Mouse (Mus musculus) limb, embryonic 14.5 days (tissue): ENCODE results near the gene Tmem8. TPM values are rescaled to one million over a fixed set of nuclear protein-coding genes. Genes with fewer than 3 reads are reported as not detected.

Experiments used
- ATAC-seq: fragments of 200-750 bp; cut with Nextera tagmentation; 2 replicates; pipeline ENCODE4 v1.8.0; 2017; ENCODE audit warnings: low read depth, moderate number of reproducible peaks, moderate TSS enrichment; ENCODE audit not compliant: low FRiP score
- DNase-seq: peaks from one replicate; pipeline ENCODE4 v3.0.0-alpha.2; 2015; ENCODE audit warnings: low spot score
- H3K27ac ChIP-seq: fragments of 300-500 bp; sonication (generic); replicated peaks from 2 replicates; pipeline ENCODE4 v1.5.1; 2014; ENCODE audit warnings: low read depth, mild to moderate bottlenecking, low read length, moderate library complexity, mixed read lengths
- H3K27me3 ChIP-seq: fragments of 300-500 bp; sonication (generic); 2 replicates; pipeline ENCODE4 v1.6.1; 2014; ENCODE audit warnings: low read length, mixed read lengths; ENCODE audit not compliant: control insufficient read depth, insufficient read depth
- H3K36me3 ChIP-seq: fragments of 300-500 bp; sonication (generic); 2 replicates; pipeline ENCODE4 v1.6.1; 2014; ENCODE audit warnings: mild to moderate bottlenecking, low read length, moderate library complexity, mixed read lengths; ENCODE audit not compliant: control insufficient read depth, insufficient read depth
- H3K4me1 ChIP-seq: fragments of 300-500 bp; sonication (generic); 2 replicates; pipeline ENCODE4 v1.6.1; 2014; ENCODE audit warnings: antibody characterized with exemption, low read length, mixed read lengths; ENCODE audit not compliant: control insufficient read depth, insufficient read depth
- H3K4me2 ChIP-seq: fragments of 300-500 bp; sonication (generic); replicated peaks from 2 replicates; pipeline ENCODE4 v1.6.1; 2014; ENCODE audit warnings: low read depth, mild to moderate bottlenecking, low read length, moderate library complexity; ENCODE audit not compliant: severe bottlenecking
- H3K4me3 ChIP-seq: fragments of 300-500 bp; sonication (generic); replicated peaks from 2 replicates; pipeline ENCODE4 v1.5.1; 2014; ENCODE audit warnings: low read length
- H3K9ac ChIP-seq: fragments of 300-500 bp; sonication (generic); 2 replicates; pipeline ENCODE4 v1.6.1; 2014; ENCODE audit warnings: mild to moderate bottlenecking, low read depth, low read length, moderate library complexity; ENCODE audit not compliant: severe bottlenecking
- H3K9me3 ChIP-seq: fragments of 300-500 bp; sonication (generic); 2 replicates; pipeline ENCODE4 v1.6.1; 2016; ENCODE audit warnings: low read length; ENCODE audit not compliant: control insufficient read depth
- POLR2A ChIP-seq: fragments of 200-500 bp; IDR thresholded peaks from 2 replicates; pipeline ENCODE4 v1.8.0; 2012; ENCODE audit warnings: inconsistent platforms, mild to moderate bottlenecking, moderate library complexity, borderline replicate concordance; ENCODE audit not compliant: insufficient read depth, insufficient read length; ENCODE audit errors: extremely low read depth
- WGBS: fragments of 180-500 bp; shearing (Covaris S2); extraction: QIAGEN DNeasy Blood & Tissue Kit; methylation state at CpG from one replicate; pipeline ENCODE4 v1.1.7; 2014; 5-methylcytosine and 5-hydroxymethylcytosine counted together
- polyA plus RNA-seq, 2 experiments: library from polyadenylated mRNA; depleted of rRNA in 1 of 2; stranded (reverse) in 1 of 2; unstranded in 1 of 2; fragments of >200 nt; fragmentation: Nextera tagmentation in 1 of 2; extraction: Ambion mirVana in 1 of 2; gene quantifications; 2 replicates each; pipeline versions ENCODE4 v1.2.1 to v1.2.3; 2012 to 2014

The Tmem8 gene
- polyA plus RNA-seq, 2 experiments, result 1.1 to 4.3 TPM

GRCm38 (mm10) chr17:26125226-26125625 lies 12.1 kb downstream of the Tmem8 start:
- Histone ChIP-seq H3K27me3 (no peaks in the 10 kb centered on the region), H3K4me2 (no peak overlapping the region), H3K4me3 (no peak overlapping the region), H3K9me3 (no peaks in the 10 kb centered on the region), H3K4me1 (peaks cover 8% of the 10 kb centered on the region), H3K9ac (no peak overlapping the region), H3K27ac (no peak overlapping the region), H3K36me3 (peaks cover 47% of the 10 kb centered on the region)
- ATAC-seq, result no peak
- WGBS, result 88% methylated on average over 10 of the region's 10 CpGs
- no peak for DNase-seq
- TF ChIP-seq POLR2A, result no peak

DNA sequence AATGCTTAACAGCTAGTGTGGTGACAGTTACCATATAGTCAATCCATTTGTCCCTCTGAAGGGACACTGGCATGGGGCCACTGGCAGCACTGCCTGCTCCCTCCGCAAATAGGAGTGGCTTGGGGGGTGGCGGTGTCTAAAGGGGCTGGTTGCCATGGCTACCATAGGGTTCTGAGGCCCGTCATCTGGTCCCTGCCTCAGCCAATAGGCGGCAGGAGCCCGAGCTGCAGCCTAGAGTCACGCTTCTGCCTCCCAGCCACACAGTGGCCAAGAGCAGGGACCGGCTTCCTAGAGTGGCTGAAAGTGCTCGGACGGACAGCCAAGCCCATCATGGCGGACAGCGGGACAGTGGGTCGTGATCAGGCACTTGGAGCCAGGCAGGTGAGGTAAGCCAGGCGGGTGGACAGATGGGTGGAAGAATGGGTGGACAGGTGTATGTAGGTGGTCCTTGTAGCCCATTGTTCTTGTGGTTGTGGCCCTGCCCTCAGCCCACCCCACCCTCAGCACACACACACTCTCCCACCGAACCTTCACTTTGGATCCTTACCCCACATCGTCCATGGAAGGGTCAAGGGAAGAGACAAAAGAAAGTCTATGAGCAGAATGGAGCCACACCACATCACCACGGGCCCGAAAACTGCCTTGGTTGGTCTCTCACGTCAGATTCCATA lies 18.1 kb downstream of the Tmem8 start:
- Histone ChIP-seq H3K4me3 (no peak overlapping the region), H3K4me2 (no peak overlapping the region), H3K36me3 (peaks cover 56% of the 10 kb centered on the region), H3K9me3 (no peaks in the 10 kb centered on the region), H3K27me3 (no peaks in the 10 kb centered on the region), H3K4me1 (no peaks in the 10 kb centered on the region), H3K27ac (no peak overlapping the region), H3K9ac (no peak overlapping the region)
- WGBS, result 79% methylated on average over 18 of the region's 18 CpGs
- ATAC-seq (no peak), DNase-seq (no peak)
- TF ChIP-seq POLR2A, result no peak

DNA sequence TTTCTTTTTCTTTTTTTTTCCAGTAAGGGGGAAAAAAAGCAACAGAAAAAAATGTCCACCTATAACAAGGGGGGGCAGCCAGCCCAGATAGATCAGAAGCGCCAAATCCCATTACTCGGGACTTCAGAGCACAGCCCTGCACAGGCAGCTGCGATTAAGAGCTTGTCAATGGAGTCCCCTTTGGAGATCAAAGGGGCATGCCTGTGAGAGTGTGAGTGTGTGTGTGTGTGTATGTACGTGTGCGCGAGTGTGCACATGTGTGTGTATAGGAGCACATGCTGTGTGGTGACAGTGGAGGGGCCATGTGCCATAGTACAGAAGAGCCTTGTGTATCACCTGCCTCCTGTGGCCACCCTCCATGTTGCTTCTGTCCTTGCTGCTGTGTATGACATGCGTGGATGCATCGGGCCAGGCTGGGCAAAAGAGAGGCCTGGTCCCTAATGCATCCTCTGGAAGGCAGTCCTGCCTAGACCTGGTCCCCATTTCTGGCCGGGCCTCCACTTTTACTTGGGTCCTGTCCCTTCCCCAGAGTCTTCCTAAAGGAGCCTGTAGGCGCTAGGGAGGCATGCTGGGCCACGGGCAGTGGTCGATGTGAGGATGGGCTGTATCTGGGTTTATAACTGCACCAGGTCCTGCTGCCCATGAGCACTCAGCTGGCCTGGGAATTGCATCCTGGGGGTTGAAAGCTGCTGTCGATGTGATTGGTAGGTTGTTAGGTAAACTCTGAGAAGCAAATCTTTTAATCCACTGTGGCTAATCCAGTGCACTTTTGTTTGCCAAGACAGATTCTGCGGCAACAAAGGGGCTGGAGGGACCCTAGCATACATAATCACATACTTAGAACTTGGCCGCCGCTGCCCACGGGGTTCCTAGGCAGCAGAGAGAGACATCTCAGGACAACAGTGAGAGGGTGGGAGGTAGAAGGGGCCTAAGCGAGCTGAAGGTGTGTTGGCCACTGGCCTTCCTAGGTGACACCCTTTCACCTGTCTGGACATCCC lies 19.1 kb downstream of the Tmem8 start:
- DNase-seq, result no peak
- no peak for ATAC-seq
- Histone ChIP-seq H3K36me3 (peaks cover 47% of the 10 kb centered on the region), H3K4me3 (no peak overlapping the region), H3K27me3 (no peaks in the 10 kb centered on the region), H3K27ac (no peak overlapping the region), H3K9ac (no peak overlapping the region), H3K4me2 (no peak overlapping the region), H3K9me3 (no peaks in the 10 kb centered on the region), H3K4me1 (no peaks in the 10 kb centered on the region)
- WGBS, result 87% methylated on average over 18 of the region's 18 CpGs
- no peak for TF ChIP-seq POLR2A

DNA sequence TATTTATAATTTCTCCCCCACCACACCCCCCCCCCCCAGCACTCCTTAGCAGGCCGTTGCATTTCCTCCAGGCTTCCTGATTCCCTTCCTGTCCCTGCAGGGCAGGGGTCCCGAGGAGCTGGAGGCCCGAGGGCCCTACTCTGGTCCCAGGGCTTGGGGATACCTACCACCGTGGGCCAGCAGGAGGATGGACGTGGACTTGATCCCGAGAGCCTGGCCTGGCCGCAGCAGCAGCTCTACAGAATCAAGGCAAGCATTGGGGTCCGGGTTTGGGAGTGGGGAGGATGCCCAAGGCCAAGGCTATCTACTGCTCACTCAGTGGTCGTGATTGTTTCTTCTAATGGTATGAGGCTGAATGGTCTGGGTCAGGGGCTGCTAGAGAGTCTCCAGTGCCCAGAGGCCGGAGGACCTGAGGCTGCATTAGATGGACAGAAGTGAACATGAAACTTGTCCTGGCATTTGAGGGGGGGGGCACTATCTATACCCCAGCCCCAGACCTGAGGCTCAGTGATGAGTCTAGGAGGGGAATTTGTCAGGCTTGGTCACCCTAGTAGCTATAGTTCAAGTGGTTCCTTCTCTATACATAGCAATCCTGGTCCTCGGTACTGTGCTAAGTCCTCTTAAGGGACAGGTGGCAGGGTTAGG lies 24.1 kb downstream of the Tmem8 start:
- no peak for TF ChIP-seq POLR2A
- WGBS, result 80% methylated on average over 11 of the region's 11 CpGs
- Histone ChIP-seq H3K4me2 (no peak overlapping the region), H3K9me3 (no peaks in the 10 kb centered on the region), H3K27me3 (no peaks in the 10 kb centered on the region), H3K27ac (no peak overlapping the region), H3K4me3 (no peak overlapping the region), H3K9ac (no peak overlapping the region), H3K36me3 (peaks cover 3% of the 10 kb centered on the region; the same call in 1 of the 2 replicates), H3K4me1 (peaks cover 18% of the 10 kb centered on the region)
- ATAC-seq (no peak), DNase-seq (no peak)

GRCm38 (mm10) chr17:26137751-26138130 lies 24.6 kb downstream of the Tmem8 start:
- peaks cover 5% of the 10 kb centered on the region for H3K36me3 ChIP-seq
- H3K9me3 ChIP-seq, result no peaks in the 10 kb centered on the region
- WGBS, result 80% methylated on average over 2 of the region's 2 CpGs
- no peak for TF ChIP-seq POLR2A
- peaks cover 18% of the 10 kb centered on the region for H3K4me1 ChIP-seq
- peak overlapping the region; percentile 92; the same call in 1 of the 2 replicates for H3K4me3 ChIP-seq
- no peak for ATAC-seq
- no peaks in the 10 kb centered on the region for H3K27me3 ChIP-seq
- DNase-seq, result no peak
- H3K9ac ChIP-seq, result 0 out of 2 replicates have a peak overlapping the region, but pooled peaks have one; percentile 95
- peak overlapping the region; percentile 53 for H3K27ac ChIP-seq
- H3K4me2 ChIP-seq, result peak overlapping the region; percentile 82
